Mouse (Mus musculus) heart, postnatal 14 days (tissue): ENCODE data around the gene Ddost. TPM values are rescaled to one million over a fixed set of nuclear protein-coding genes. Genes with fewer than 3 reads are reported as not detected.

Experiments
- microRNA-seq, 2 experiments: library from miRNA; unstranded; fragments of <30 nt; microRNA quantifications; one replicate each; pipeline ENCODE4 v1.2.0; 2021 to 2022
- total RNA-seq, 2 experiments: library from RNA; stranded (reverse); gene quantifications; 2 replicates each; pipeline ENCODE4 v1.2.3; 2021

Gene Ddost
- total RNA-seq, 2 experiments from 2014 or later: 65.7 to 69.2 TPM

Small RNAs within 50 kb of the gene (microRNA-seq; reads per million reads assigned to microRNA genes)
- gene Gm27646: 0 reads per million in 2 experiments
- 5.6 to 11.2 reads per million in 2 experiments for gene Mir7019

Other genes with a start within 250 kb of the Ddost start
- 10 to 100 TPM; 77.5 to 83.0 TPM for gene Hp1bp3, start 88.4 kb upstream of the Ddost start, total RNA-seq
- gene Sh2d5, start 54.3 kb upstream of the Ddost start, total RNA-seq: under 1 TPM; 0.07 to 0.50 TPM
- gene Kif17, start 54.3 kb upstream of the Ddost start, total RNA-seq: under 1 TPM; 0.12 TPM
- gene Pink1, start 21.6 kb downstream of the Ddost start, total RNA-seq: 100 to 1,000 TPM; 367 to 392 TPM
- 1 to 10 TPM; 2.1 to 2.2 TPM for gene Cda, start 63.3 kb downstream of the Ddost start, total RNA-seq
- gene Fam43b, start 91.8 kb downstream of the Ddost start, total RNA-seq: not detected
- 10 to 100 TPM; 70.0 to 72.5 TPM for gene Mul1, start 129.9 kb downstream of the Ddost start, total RNA-seq
- 1 to 10 TPM; 8.4 to 8.7 TPM for gene Camk2n1, start 149.6 kb downstream of the Ddost start, total RNA-seq